Mouse (Mus musculus): ENCODE results near the gene Odf2. TPM values are rescaled to one million over a fixed set of nuclear protein-coding genes. Genes with fewer than 3 reads are reported as not detected.
A peak's percentile ranks its signal among the peaks of the same experiment; 100 is the strongest.

Odf2 gene
- polyA plus RNA-seq, 1 experiment: 37.8 TPM

DNA sequence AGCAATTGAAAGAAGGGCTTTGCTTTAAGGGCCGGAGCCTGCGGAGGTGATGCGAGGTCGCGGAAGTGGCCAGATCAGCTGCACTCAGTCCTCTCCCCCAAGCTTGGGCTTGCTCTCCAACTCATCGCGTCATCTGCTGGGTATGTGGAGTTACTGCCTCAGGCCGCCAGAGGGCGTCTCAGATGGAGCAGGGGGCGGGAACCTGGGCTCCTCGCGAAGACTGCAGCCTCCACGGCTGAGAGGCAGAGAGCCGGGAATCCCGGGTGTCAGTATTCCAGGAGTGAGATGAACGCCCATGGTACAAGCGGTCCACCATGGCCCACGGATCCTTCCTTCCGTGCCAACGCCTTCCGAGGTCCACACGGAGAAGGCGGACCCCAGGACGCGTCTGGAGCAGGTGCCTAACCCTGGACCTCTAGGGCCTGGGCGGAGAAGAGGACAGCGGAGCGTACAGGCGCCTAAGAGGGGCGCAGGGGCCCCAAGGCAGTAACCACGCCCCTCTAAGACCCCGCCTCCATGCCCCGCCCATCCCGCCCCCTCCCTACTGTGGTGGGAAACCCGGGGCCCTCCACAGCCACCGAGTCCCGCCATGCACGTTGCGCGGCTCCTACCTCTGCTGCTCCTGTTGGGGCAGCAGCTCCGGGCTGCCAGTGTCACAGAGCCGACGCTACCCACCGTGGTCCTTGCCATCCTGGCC, 19.9 kb upstream of the Odf2 start, which contains the start of gene Cercam:
Gene Cercam (plus strand): TSS at position 216 of the 697 bp plus-strand sequence.
- H3K27me3 ChIP-seq (ENCODE audit: control insufficient read depth, insufficient read depth, insufficient read length): no peaks in the 10 kb centered on the region
- H3K4me2 ChIP-seq (ENCODE audit: low read depth): peak within 1 kb of the TSS; percentile 96
- H3K36me3 ChIP-seq (ENCODE audit: control insufficient read depth, insufficient read depth): no peaks in the 10 kb centered on the region
- H3K79me2 ChIP-seq (ENCODE audit: control insufficient read depth, insufficient read depth): no peaks in the 10 kb centered on the region
- H3K4me3 ChIP-seq: peak within 1 kb of the TSS; percentile 37
- TF ChIP-seq E2F4 (IDR thresholded peaks at IDR 0.05; ENCODE audit: insufficient read depth): peak; percentile 43
- no peak for TF ChIP-seq MAX (IDR thresholded peaks at IDR 0.05; ENCODE audit: low read depth)
- TF ChIP-seq CEBPB (IDR thresholded peaks at IDR 0.05; ENCODE audit: insufficient read depth, poor library complexity, severe bottlenecking): no peak
- peak; percentile 74 for TF ChIP-seq POLR2A (IDR thresholded peaks at IDR 0.05; ENCODE audit: insufficient read length, low read depth)
- peak in 1 of 3 experiments; percentile 8 for TF ChIP-seq MYOD1 (IDR thresholded peaks at IDR 0.05; ENCODE audit: control insufficient read depth in 1 of 3, insufficient read length in 2 of 3, low read depth in 2 of 3)
- no peak for TF ChIP-seq SRF (IDR thresholded peaks at IDR 0.05; ENCODE audit: control insufficient read depth, insufficient read length, low read depth)
- no peak for TF ChIP-seq TCF12 (IDR thresholded peaks at IDR 0.05; ENCODE audit: insufficient read depth, poor library complexity, severe bottlenecking)
- peak; percentile 45 for TF ChIP-seq POLR2AphosphoS2 (IDR thresholded peaks at IDR 0.05; ENCODE audit: insufficient read length, low read depth)
- peak in 1 of 3 experiments; percentile 2 for TF ChIP-seq MYOG (IDR thresholded peaks at IDR 0.05; ENCODE audit: control insufficient read depth in 1 of 3, insufficient read depth in 1 of 3, insufficient read length in 2 of 3, low read depth in 2 of 3)
- peak within 1 kb of the TSS; percentile 6 for H3ac ChIP-seq (ENCODE audit: control insufficient read depth, insufficient read length)

DNA sequence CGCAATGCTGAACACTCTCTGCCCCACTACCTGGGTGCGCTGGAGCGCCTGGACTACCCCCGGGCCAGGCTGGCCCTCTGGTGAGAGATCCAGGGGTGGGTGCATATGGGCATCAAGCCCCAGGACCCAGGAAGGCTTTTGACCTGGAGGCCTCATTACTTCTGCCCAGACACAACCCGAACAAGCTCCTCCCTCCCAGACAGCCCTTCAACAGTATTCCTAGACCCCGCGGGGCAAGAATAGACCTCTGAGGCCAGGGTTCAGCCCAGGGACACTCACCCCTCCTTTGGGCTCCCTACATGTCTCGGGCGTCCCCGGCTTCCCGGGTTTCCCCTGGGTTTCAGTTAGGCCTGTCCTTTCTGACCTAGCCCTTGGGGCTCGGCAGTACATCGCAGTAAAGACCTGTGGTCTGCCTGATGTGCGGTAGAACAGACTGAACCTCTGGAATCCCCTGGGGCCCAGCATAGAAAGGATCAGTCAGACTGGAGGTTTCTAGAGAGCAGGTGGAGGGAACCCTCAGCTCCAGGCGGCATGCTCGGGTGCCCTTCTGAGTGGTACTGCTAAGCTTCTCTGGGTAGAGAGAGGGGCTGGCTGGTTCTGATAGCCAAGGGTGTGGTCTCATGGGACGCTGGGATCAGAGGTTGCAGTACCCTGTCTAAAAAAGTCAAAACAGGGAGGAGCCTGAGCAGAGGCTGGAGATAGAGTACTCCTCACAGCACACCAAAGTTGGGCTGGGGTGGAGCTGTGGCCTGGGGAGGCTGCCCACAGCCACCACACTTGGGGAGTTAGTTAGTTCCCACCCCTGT, 19.2 kb upstream of the Odf2 start:
- H3K79me2 ChIP-seq (ENCODE audit: control insufficient read depth, insufficient read depth): no peaks in the 10 kb centered on the region
- no peak for TF ChIP-seq REST (IDR thresholded peaks at IDR 0.05; ENCODE audit: insufficient read depth, insufficient read length)
- TF ChIP-seq POLR2AphosphoS2 (IDR thresholded peaks at IDR 0.05; ENCODE audit: insufficient read length, low read depth): no peak
- no peak for TF ChIP-seq E2F4 (IDR thresholded peaks at IDR 0.05; ENCODE audit: insufficient read depth)
- no peak for TF ChIP-seq MAX (IDR thresholded peaks at IDR 0.05; ENCODE audit: low read depth)
- TF ChIP-seq SRF (IDR thresholded peaks at IDR 0.05; ENCODE audit: control insufficient read depth, insufficient read length, low read depth): no peak
- no peak for TF ChIP-seq TCF12 (IDR thresholded peaks at IDR 0.05; ENCODE audit: insufficient read depth, poor library complexity, severe bottlenecking)
- peak; percentile 47 for TF ChIP-seq POLR2A (IDR thresholded peaks at IDR 0.05; ENCODE audit: insufficient read length, low read depth)
- no peak for TF ChIP-seq MYOD1 (IDR thresholded peaks at IDR 0.05; ENCODE audit: control insufficient read depth in 1 of 3, insufficient read length in 2 of 3, low read depth in 2 of 3)
- no peaks in the 10 kb centered on the region for H3K36me3 ChIP-seq (ENCODE audit: control insufficient read depth, insufficient read depth)
- H3K27me3 ChIP-seq (ENCODE audit: control insufficient read depth, insufficient read depth, insufficient read length): no peaks in the 10 kb centered on the region
- H3K4me3 ChIP-seq: peak overlapping the region; percentile 37
- peak overlapping the region; percentile 6 for H3ac ChIP-seq (ENCODE audit: control insufficient read depth, insufficient read length)
- peak overlapping the region; percentile 96 for H3K4me2 ChIP-seq (ENCODE audit: low read depth)

DNA sequence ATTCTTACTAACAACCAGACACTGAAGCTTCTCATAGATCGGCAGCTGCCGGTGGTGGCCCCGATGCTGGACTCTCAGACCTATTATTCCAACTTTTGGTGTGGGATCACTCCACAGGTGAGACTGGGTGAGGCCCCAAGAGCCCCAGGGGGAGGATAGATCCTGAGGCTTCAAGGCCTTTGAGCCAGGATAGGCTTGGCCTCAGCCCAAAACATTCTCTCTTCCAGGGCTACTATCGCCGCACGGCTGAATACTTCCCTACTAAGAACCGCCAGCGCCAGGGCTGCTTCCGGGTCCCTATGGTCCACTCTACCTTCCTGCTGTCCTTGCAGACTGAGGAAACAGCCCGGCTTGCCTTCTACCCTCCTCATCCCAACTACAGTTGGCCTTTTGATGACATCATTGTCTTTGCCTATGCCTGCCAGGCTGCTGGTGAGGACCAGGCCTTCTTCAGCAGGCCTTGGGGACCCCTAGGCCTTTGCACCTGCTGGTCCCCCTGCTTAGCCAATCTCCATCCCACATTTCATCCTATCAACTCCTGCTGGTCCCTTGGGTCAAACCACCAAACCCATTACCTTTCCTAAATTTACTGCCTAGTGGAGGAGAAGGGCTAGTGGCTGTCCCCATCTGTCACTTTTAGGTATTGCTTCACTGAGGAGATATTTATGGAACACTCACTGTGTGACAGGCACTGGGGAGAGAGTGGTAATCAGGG, 16.3 kb upstream of the Odf2 start:
- Histone ChIP-seq H3K36me3 (ENCODE audit: control insufficient read depth, insufficient read depth) (no peaks in the 10 kb centered on the region), H3K4me2 (ENCODE audit: low read depth) (no peak overlapping the region), H3ac (ENCODE audit: control insufficient read depth, insufficient read length) (no peak overlapping the region), H3K79me2 (ENCODE audit: control insufficient read depth, insufficient read depth) (no peaks in the 10 kb centered on the region), H3K4me3 (no peak overlapping the region), H3K27me3 (ENCODE audit: control insufficient read depth, insufficient read depth, insufficient read length) (no peaks in the 10 kb centered on the region)
- no peak for TF ChIP-seq POLR2AphosphoS2 (IDR thresholded peaks at IDR 0.05; ENCODE audit: insufficient read length, low read depth)
- TF ChIP-seq USF1 (IDR thresholded peaks at IDR 0.05; ENCODE audit: low read depth): no peak
- no peak for TF ChIP-seq REST (IDR thresholded peaks at IDR 0.05; ENCODE audit: insufficient read depth, insufficient read length)
- TF ChIP-seq E2F4 (IDR thresholded peaks at IDR 0.05; ENCODE audit: insufficient read depth): no peak
- TF ChIP-seq TCF3 (IDR thresholded peaks at IDR 0.05; ENCODE audit: insufficient read length, low read depth): no peak

DNA sequence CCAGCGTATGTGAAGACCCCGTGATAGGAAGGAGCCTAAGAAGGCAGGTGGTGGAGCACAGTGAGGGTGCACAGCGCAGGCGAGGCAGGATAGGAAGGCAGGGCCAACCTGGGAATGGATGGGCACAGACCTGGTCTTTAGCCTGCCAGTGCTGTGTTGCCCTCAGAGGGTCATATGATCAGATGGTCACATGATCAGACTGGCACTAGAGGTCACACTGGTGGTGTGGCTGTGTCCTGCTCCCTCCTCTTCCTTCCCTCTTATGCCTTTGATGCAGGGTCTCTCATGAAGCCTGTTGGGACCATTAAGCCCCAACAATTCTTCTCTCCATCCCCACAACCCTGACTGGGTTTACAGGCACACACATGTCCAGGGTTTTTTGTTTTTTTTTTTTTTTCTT, 15.2 kb upstream of the Odf2 start:
- H3K4me3 ChIP-seq: no peak overlapping the region
- H3K27me3 ChIP-seq (ENCODE audit: control insufficient read depth, insufficient read depth, insufficient read length): no peaks in the 10 kb centered on the region
- TF ChIP-seq TCF12 (IDR thresholded peaks at IDR 0.05; ENCODE audit: insufficient read depth, poor library complexity, severe bottlenecking) (no peak), MAX (IDR thresholded peaks at IDR 0.05; ENCODE audit: low read depth) (no peak), CEBPB (IDR thresholded peaks at IDR 0.05; ENCODE audit: insufficient read depth, poor library complexity, severe bottlenecking) (no peak), MYOD1 (IDR thresholded peaks at IDR 0.05; ENCODE audit: control insufficient read depth in 1 of 3, insufficient read length in 2 of 3, low read depth in 2 of 3) (no peak), POLR2AphosphoS2 (IDR thresholded peaks at IDR 0.05; ENCODE audit: insufficient read length, low read depth) (no peak), MYOG (IDR thresholded peaks at IDR 0.05; ENCODE audit: control insufficient read depth in 1 of 3, insufficient read depth in 1 of 3, insufficient read length in 2 of 3, low read depth in 2 of 3) (no peak), USF1 (IDR thresholded peaks at IDR 0.05; ENCODE audit: low read depth) (peak; percentile 42), REST (IDR thresholded peaks at IDR 0.05; ENCODE audit: insufficient read depth, insufficient read length) (no peak), SRF (IDR thresholded peaks at IDR 0.05; ENCODE audit: control insufficient read depth, insufficient read length, low read depth) (no peak)
- no peak overlapping the region for H3K4me2 ChIP-seq (ENCODE audit: low read depth)
- H3K36me3 ChIP-seq (ENCODE audit: control insufficient read depth, insufficient read depth): no peaks in the 10 kb centered on the region
- no peak overlapping the region for H3ac ChIP-seq (ENCODE audit: control insufficient read depth, insufficient read length)
- H3K79me2 ChIP-seq (ENCODE audit: control insufficient read depth, insufficient read depth): no peaks in the 10 kb centered on the region

Data from myocyte (in vitro differentiated cells).